Mouse (Mus musculus) G1E (cell line): ENCODE results near the gene Elovl2. TPM values are rescaled to one million over a fixed set of nuclear protein-coding genes. Genes with fewer than 3 reads are reported as not detected.

ENCODE experiments used
- ATAC-seq: 2 replicates; pipeline ENCODE4 v1.8.0; 2016; ENCODE audit warnings: mild to moderate bottlenecking; ENCODE audit not compliant: insufficient number of reproducible peaks, poor library complexity, low FRiP score, severe bottlenecking; ENCODE audit errors: extremely low read depth
- DNase-seq: peaks from one replicate; pipeline ENCODE4 v3.0.0; 2012; ENCODE audit warnings: low spot score
- H3K27me3 ChIP-seq: 2 replicates; pipeline ENCODE4 v1.6.1; 2012; ENCODE audit warnings: mild to moderate bottlenecking, low read length, inconsistent platforms; ENCODE audit not compliant: insufficient read depth
- H3K36me3 ChIP-seq: replicated peaks from 2 replicates; pipeline ENCODE3; 2012; ENCODE audit warnings: mild to moderate bottlenecking, inconsistent platforms
- H3K4me1 ChIP-seq: 2 replicates; pipeline ENCODE4 v1.6.1; 2012; ENCODE audit warnings: low read depth, low read length, inconsistent platforms, mixed read lengths; ENCODE audit not compliant: insufficient read depth
- H3K4me3 ChIP-seq: 2 replicates; pipeline ENCODE4 v1.5.1; 2012; ENCODE audit warnings: low read depth, mild to moderate bottlenecking, inconsistent platforms, low read length, moderate library complexity, mixed read lengths
- H3K9me3 ChIP-seq: replicated peaks from 2 replicates; pipeline ENCODE4 v1.6.1; 2012; ENCODE audit warnings: inconsistent platforms
- CTCF ChIP-seq: IDR thresholded peaks from 2 replicates; pipeline ENCODE4 v1.5.1; 2012; ENCODE audit warnings: low read depth, low read length, inconsistent platforms, mixed read lengths
- GATA1 ChIP-seq: IDR thresholded peaks from 2 replicates; pipeline ENCODE4 v1.6.1; 2012; ENCODE audit warnings: borderline replicate concordance, low read length, inconsistent platforms, mixed read lengths
- GATA2 ChIP-seq: IDR thresholded peaks from 2 replicates; pipeline ENCODE4 v1.6.1; 2012; ENCODE audit warnings: low read depth, low read length, inconsistent platforms, borderline replicate concordance
- POLR2AphosphoS5 ChIP-seq: IDR thresholded peaks from 2 replicates; pipeline ENCODE4 v1.6.1; 2012; ENCODE audit warnings: low read depth, low read length, inconsistent platforms; ENCODE audit not compliant: insufficient replicate concordance
- TAL1 ChIP-seq: conservative IDR thresholded peaks from 2 replicates; pipeline ENCODE4 v1.6.1; 2012; ENCODE audit warnings: low read depth, low read length, inconsistent platforms, mixed read lengths
- polyA plus RNA-seq: library from polyadenylated mRNA; stranded (reverse); fragments of >175 nt; gene quantifications from 2 replicates; pipeline ENCODE4 v1.2.3, GENCODE M21; 2012
- total RNA-seq, 2 experiments: library from RNA; stranded (forward) in 1 of 2; stranded (reverse) in 1 of 2; fragments of 200-1000 nt in 1 of 2; fragments of >200 nt in 1 of 2; fragmentation: Nextera tagmentation in 1 of 2; gene quantifications; 2 replicates each; pipeline ENCODE4 v1.2.3; 2014 to 2017

The Elovl2 gene
- total and polyA plus RNA-seq, 3 experiments: 0.05 TPM; not detected in 2

DNA sequence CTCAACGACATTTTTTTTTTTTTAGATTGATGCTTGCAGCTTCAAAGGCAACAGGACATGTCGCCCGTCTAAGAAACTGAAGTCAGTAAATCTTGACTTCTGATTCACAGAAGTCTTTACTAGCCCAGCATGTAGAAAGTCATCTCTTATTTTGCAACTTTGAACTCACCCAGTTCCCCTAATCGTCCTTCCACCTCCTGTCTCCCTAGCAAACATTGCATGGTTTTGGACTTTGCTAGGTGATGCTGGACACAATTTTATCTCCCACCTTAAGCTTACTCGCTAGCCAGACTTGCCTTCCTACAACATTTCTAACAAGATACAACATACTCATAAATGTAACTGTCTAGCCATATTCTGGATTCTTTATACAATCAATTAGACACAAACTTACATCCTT lies 7.9 kb upstream of the Elovl2 start:
- DNase-seq (no peak), ATAC-seq (no peak)
- H3K4me3 ChIP-seq: no peak overlapping the region
- H3K36me3 ChIP-seq: no peaks in the 10 kb centered on the region
- TF ChIP-seq CTCF: no peak
- TF ChIP-seq TAL1: no peak
- no peak for TF ChIP-seq GATA1
- TF ChIP-seq POLR2AphosphoS5: no peak
- TF ChIP-seq GATA2: no peak
- H3K9me3 ChIP-seq: no peaks in the 10 kb centered on the region
- H3K27me3 ChIP-seq: peaks cover 5% of the 10 kb centered on the region; the same call in 1 of the 2 replicates
- H3K4me1 ChIP-seq: no peaks in the 10 kb centered on the region

DNA sequence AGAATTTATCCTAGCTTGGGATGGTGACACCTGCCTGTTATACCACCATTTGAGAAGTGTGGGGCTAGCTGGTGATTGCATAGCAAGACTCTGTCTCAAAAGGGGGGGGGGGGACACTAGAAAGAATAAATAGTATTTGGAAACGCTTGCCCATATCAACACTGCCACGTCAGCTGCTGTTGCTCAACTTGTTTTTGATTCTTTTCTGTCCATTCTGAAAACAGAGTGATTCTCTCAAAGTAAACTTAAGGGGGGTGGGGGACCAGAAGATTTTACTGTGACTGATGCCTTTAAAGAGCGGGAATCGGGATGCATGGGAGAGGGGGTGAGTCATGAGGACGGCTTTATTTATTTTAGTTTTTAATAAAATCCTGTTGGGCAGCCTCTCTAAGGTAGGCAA lies 6.3 kb upstream of the Elovl2 start:
- TF ChIP-seq TAL1 (no peak), GATA1 (no peak), POLR2AphosphoS5 (no peak), CTCF (no peak)
- Histone ChIP-seq H3K9me3 (no peaks in the 10 kb centered on the region), H3K4me3 (no peak overlapping the region), H3K36me3 (no peaks in the 10 kb centered on the region), H3K27me3 (peaks cover 5% of the 10 kb centered on the region; the same call in 1 of the 2 replicates), H3K4me1 (no peaks in the 10 kb centered on the region)
- DNase-seq: no peak
- no peak for ATAC-seq

DNA sequence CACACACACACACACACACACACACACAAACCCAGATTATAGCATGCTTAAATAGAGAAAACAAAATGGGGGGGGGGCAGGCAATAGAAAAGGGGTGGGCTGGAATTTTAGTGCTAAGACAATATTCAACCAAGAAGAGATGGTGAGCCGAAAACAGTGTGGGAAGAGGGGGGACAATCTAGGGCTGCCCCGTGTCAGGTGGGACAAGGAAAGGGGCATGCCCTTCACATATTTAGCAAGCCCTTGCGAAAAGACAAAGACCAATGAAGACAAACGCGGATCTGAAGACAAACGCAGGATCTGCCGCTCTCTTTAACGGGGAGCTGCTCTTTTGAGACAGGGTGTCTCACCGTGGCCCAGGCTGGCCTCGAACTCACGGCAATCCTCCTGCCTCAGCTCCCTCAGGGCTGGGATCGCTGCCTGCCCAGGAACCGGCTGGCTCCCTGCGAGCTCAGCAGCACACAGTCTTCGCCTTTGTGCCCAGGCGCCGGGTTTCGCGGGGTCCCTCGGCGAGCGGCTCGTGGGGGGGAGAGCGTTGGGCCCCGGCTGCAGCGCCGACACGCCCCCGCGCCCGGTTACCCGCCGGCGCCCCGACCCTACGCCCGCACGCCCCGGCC lies 410 bp downstream of the Elovl2 start:
- TF ChIP-seq CTCF (no peak), GATA2 (no peak), GATA1 (no peak), TAL1 (no peak), POLR2AphosphoS5 (no peak)
- H3K9me3 ChIP-seq: peaks cover 8% of the 10 kb centered on the region; the same call in 1 of the 2 replicates
- DNase-seq (no peak), ATAC-seq (no peak)
- no peaks in the 10 kb centered on the region for H3K36me3 ChIP-seq
- H3K4me3 ChIP-seq: no peak overlapping the region
- H3K27me3 ChIP-seq: peaks cover 10% of the 10 kb centered on the region
- no peaks in the 10 kb centered on the region for H3K4me1 ChIP-seq

DNA sequence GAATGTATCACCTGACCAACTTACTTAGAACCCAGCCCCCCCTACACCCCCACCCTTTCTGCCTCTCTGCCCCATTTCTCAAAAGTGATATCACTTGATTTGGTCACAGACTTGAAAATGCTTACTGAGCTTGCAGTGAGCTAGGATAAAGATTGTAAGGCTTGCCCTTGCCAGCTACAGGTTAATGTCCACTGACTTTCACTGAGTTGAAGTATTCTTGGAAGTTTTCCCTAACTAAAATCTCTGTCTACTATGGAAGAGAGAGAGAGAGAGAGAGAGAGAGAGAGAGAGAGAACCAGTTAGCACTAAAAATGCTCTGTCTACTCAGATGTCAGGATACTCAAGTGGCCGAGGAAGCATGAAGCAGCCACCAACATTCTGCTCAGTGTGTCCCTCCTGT lies 1.1 kb downstream of the Elovl2 start:
- Histone ChIP-seq H3K4me1 (no peaks in the 10 kb centered on the region), H3K4me3 (no peak overlapping the region), H3K36me3 (no peaks in the 10 kb centered on the region), H3K9me3 (peaks cover 8% of the 10 kb centered on the region; the same call in 1 of the 2 replicates), H3K27me3 (peaks cover 10% of the 10 kb centered on the region)
- no peak for TF ChIP-seq POLR2AphosphoS5
- TF ChIP-seq CTCF: no peak
- DNase-seq: no peak
- ATAC-seq: no peak

DNA sequence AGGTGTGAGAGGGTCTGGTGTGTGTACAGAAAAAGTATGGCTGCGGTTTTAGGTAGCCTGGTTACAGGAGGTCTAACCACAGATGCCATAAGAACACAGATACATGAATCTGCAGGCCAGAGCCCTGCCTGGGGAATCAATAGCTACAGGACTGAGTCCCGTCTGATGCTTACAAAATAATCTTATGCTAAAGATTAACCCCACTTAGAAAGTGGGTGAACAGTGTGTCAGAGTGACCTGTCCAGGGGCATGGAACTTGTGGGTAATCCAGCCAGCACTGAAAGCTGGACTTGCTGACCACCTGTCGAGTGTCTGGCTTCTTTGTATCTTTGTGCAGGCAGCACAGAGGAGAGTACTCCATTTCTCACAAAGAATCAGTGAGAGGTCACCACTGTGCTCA lies 4.0 kb downstream of the Elovl2 start:
- Histone ChIP-seq H3K9me3 (peaks cover 8% of the 10 kb centered on the region; the same call in 1 of the 2 replicates), H3K4me1 (no peaks in the 10 kb centered on the region), H3K4me3 (no peak overlapping the region), H3K36me3 (no peaks in the 10 kb centered on the region), H3K27me3 (peaks cover 17% of the 10 kb centered on the region)
- TF ChIP-seq POLR2AphosphoS5: no peak
- no peak for TF ChIP-seq GATA2
- no peak for TF ChIP-seq GATA1
- TF ChIP-seq CTCF: no peak
- TF ChIP-seq TAL1: no peak
- DNase-seq: no peak
- no peak for ATAC-seq

DNA sequence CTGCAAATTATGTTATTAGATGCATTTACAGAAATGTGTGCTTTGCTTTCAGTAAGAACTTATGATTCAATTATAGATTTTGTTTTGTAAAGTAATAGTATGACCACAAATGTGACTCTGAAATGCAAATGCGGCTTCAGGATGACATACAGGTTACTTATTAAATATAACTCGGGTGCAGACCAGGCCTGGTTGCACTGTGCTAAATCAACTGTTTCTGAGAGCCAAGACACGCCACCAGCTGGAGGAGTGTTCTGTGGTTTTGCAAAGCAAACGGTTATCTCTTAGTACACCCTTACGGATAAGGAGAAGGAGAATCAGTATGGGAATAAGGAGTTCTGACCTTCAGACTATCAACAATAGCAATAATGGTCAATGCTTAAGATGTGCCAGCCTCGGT lies 4.5 kb downstream of the Elovl2 start:
- no peak for TF ChIP-seq POLR2AphosphoS5
- no peak for TF ChIP-seq TAL1
- DNase-seq: no peak
- H3K4me1 ChIP-seq: no peaks in the 10 kb centered on the region
- H3K27me3 ChIP-seq: peaks cover 17% of the 10 kb centered on the region
- H3K9me3 ChIP-seq: peaks cover 7% of the 10 kb centered on the region; the same call in 1 of the 2 replicates
- H3K4me3 ChIP-seq: no peak overlapping the region
- ATAC-seq: no peak
- H3K36me3 ChIP-seq: no peaks in the 10 kb centered on the region
